Mouse (Mus musculus) Muller cell, postnatal 12 days (primary cell): ENCODE measurements at regions not wholly inside any gene's neighbourhood (a gene's known extent, or its start where the extent isn't known, plus 50 kb on each side); places are given as distances from the start of the nearest gene placed in this dataset.

Experiments
- DNase-seq: peaks from one replicate; pipeline ENCODE4 v3.0.0-alpha.2; 2015; ENCODE audit errors: inconsistent ontology term

- DNase-seq, result no peak
Measured at GRCm38 (mm10) chr4:106043661-106044060, 254.0 kb downstream of the Gm12728 start.

GRCm38 (mm10) chr4:106048053-106048452, 258.4 kb downstream of the Gm12728 start:
- no peak for DNase-seq

- DNase-seq, result no peak
Measured at GRCm38 (mm10) chr4:106048797-106049196, 259.1 kb downstream of the Gm12728 start.

GRCm38 (mm10) chr4:106049880-106050279, 260.2 kb downstream of the Gm12728 start:
- DNase-seq, result no peak

GRCm38 (mm10) chr4:106050297-106050696, 260.6 kb downstream of the Gm12728 start:
- peak; percentile 36 for DNase-seq

- DNase-seq, result no peak
Measured at GRCm38 (mm10) chr4:106053496-106053895, 262.5 kb upstream of the Usp24 start.

- DNase-seq, result no peak
Measured at GRCm38 (mm10) chr4:106054324-106054723, 261.7 kb upstream of the Usp24 start.

- no peak for DNase-seq
Measured at GRCm38 (mm10) chr4:106062651-106063050, 253.4 kb upstream of the Usp24 start.

- no peak for DNase-seq
Measured at GRCm38 (mm10) chr4:106063851-106064382, 252.1 kb upstream of the Usp24 start.

- DNase-seq, result no peak
Measured at GRCm38 (mm10) chr4:106067023-106067422, 249.0 kb upstream of the Usp24 start.

GRCm38 (mm10) chr4:106083546-106083945, 232.5 kb upstream of the Usp24 start:
- DNase-seq, result no peak

GRCm38 (mm10) chr4:106091927-106092675, 223.9 kb upstream of the Usp24 start:
- no peak for DNase-seq

- no peak for DNase-seq
Measured at GRCm38 (mm10) chr4:106092676-106093070, 223.3 kb upstream of the Usp24 start.

- no peak for DNase-seq
Measured at GRCm38 (mm10) chr4:106093252-106093651, 222.8 kb upstream of the Usp24 start.

GRCm38 (mm10) chr4:106094882-106095556, 221.0 kb upstream of the Usp24 start:
- DNase-seq, result peak; percentile 7

GRCm38 (mm10) chr4:106096130-106096529, 219.9 kb upstream of the Usp24 start:
- DNase-seq, result peak; percentile 88

- DNase-seq, result no peak
Measured at GRCm38 (mm10) chr4:106097846-106098245, 218.2 kb upstream of the Usp24 start.

GRCm38 (mm10) chr4:106100211-106101025, 215.6 kb upstream of the Usp24 start:
- DNase-seq, result peak; percentile 96

GRCm38 (mm10) chr4:106101904-106102303, 214.1 kb upstream of the Usp24 start:
- no peak for DNase-seq

- DNase-seq, result peak; percentile 11
Measured at GRCm38 (mm10) chr4:106102451-106102977, 213.5 kb upstream of the Usp24 start.

GRCm38 (mm10) chr4:106103750-106104635, 212.0 kb upstream of the Usp24 start:
- peak; percentile 62 for DNase-seq
